Mouse (Mus musculus): Measurements from ENCODE around the gene Rnf114.

Rnf114 gene

DNA sequence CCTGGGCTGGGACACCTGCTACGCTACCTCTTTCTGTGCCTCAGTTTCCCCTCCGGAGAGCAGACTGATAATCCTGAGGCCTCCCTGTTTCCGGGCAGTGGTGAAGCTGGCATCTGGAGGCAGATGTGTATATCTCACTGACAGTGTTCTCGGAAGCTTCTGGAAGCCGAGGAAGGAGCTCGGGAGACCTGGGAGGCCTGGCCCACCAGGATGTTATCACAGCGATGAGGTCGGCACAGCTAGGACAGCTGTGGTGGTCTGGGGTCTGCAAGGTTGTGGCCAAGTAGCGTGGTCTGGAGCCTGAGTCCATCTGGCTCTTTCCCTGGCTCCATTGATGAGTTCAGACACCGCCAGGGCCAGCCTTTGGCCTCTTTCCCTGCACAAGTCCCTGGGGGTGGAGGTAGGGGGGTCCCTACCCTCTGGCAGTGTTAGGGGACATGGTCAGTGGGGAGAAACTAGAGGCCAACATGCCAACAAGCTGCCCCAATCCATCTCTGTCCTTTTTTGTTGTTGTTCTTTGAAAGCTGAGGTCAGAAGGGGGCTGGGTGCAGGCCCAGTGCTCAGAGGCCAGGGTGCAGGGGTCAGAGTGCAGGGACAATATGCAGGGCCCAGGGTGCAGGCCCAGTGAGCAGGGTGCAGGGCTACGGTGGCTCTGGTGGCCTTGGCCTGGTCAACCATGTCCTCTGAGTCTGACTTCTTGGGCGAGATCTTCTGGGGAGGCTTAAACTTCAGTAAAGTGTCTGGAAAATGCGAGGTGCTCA lies 72.3 kb downstream of the Rnf114 start:
- DNase-seq (ENCODE audit: low spot score in 2 of 2), result no peak

DNA sequence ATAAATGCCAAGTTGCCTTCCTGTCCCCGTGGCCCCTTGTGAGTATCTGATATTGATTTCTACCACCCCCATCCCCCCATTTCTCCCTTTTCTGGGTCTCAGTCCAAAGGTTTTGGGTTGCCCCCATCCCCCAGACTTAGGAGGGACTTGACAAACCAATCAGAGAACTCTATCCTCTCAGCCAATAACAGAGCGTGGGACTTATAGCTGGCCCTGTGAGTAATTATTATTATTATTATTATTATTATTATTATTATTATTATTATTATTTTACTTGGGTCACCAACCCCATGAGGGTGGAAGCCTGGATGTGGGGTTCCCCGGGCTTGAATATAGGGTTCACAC lies 72.8 kb downstream of the Rnf114 start:
- no peak for DNase-seq (ENCODE audit: low spot score in 2 of 2)

GRCm38 (mm10) chr2:167565682-167566081 lies 73.2 kb downstream of the Rnf114 start:
- no peak for DNase-seq (ENCODE audit: low spot score in 2 of 2)
